8 mouse cellular contexts compared by ENCODE assay signal in genomic region chr7:35687229-35687628, GRCm38 (mm10). TPM values are rescaled to one million over a fixed set of nuclear protein-coding genes. Genes with fewer than 3 reads are reported as not detected.
DNase-seq lines count a peak whose midpoint lies in the region; ATAC-seq and TF ChIP-seq lines count a peak whose summit lies in the region.

No protein-coding gene starts in this region.

- H3K4me3 ChIP-seq in heart, embryonic 14.5 days (ENCODE audit: control insufficient read depth in 1 of 2, insufficient read depth in 1 of 2, low read depth in 1 of 2, low read length in 2 of 2) = peak overlapping the region; percentile 20 to 29
- H3K4me3 ChIP-seq in kidney, postnatal 0 days (replicated peaks; ENCODE audit: low read depth, low read length) = no peak overlapping the region

- H3K9ac ChIP-seq in heart, embryonic 14.5 days (ENCODE audit: low read length) = no peak overlapping the region
- no peak overlapping the region for H3K9ac ChIP-seq in kidney, postnatal 0 days (ENCODE audit: low read depth, low read length)

- H3K4me2 ChIP-seq in heart, embryonic 14.5 days (ENCODE audit: low read length) = peak overlapping the region; percentile 70
- peak overlapping the region; percentile 46 for H3K4me2 ChIP-seq in kidney, postnatal 0 days (ENCODE audit: low read length)

- H3K27ac ChIP-seq in heart, embryonic 14.5 days (replicated peaks in 1 of 2; ENCODE audit: control insufficient read depth in 1 of 2, insufficient read depth in 1 of 2, low read depth in 2 of 2, low read length in 2 of 2) = no peak overlapping the region
- no peak overlapping the region for H3K27ac ChIP-seq in kidney, postnatal 0 days

- TF ChIP-seq CTCF in kidney, postnatal 0 days (IDR thresholded peaks at IDR 0.05; ENCODE audit: low read depth) = no peak

- peaks cover 5 to 14% of the 10 kb centered on the region in 2 experiments for H3K4me1 ChIP-seq in heart, embryonic 14.5 days (ENCODE audit: control insufficient read depth in 2 of 2, insufficient read depth in 2 of 2, low read length in 2 of 2)
- no peaks in the 10 kb centered on the region for H3K4me1 ChIP-seq in kidney, postnatal 0 days (replicated peaks; ENCODE audit: insufficient read depth, low read length)

- H3K27me3 ChIP-seq in heart, embryonic 14.5 days (ENCODE audit: control insufficient read depth, insufficient read depth, low read length) = no peaks in the 10 kb centered on the region
- H3K27me3 ChIP-seq in kidney, postnatal 0 days (ENCODE audit: insufficient read depth, low read length) = no peaks in the 10 kb centered on the region

- peaks cover 5% of the 10 kb centered on the region for H3K36me3 ChIP-seq in heart, embryonic 14.5 days (ENCODE audit: control insufficient read depth, insufficient read depth, low read length)
- no peaks in the 10 kb centered on the region for H3K36me3 ChIP-seq in kidney, postnatal 0 days (ENCODE audit: insufficient read depth, low read length)

- DNase-seq in ES-CJ7 (ENCODE audit: low read depth, low spot score) = peak; percentile 82
- peak; percentile 69 for DNase-seq in adrenal gland, postnatal 14 days
- DNase-seq in kidney, postnatal 0 days (ENCODE audit: low spot score) = peak; percentile 41
- DNase-seq in lung, postnatal 14 days = peak; percentile 12
- DNase-seq in left cerebral cortex, adult 11 months (ENCODE audit: low spot score) = no peak

- H3K9me3 ChIP-seq in heart, embryonic 14.5 days (ENCODE audit: control insufficient read depth, low read length) = no peaks in the 10 kb centered on the region
- H3K9me3 ChIP-seq in kidney, postnatal 0 days (replicated peaks; ENCODE audit: low read length) = no peaks in the 10 kb centered on the region

- WGBS in heart, embryonic 14.5 days = 10% methylated on average over 10 of the region's 10 CpGs
- 15% methylated on average over 10 of the region's 10 CpGs for WGBS in kidney, postnatal 0 days

- ATAC-seq in heart, embryonic 14.5 days (ENCODE audit: insufficient number of reproducible peaks, insufficient read depth, low FRiP score, low read depth) = no peak
- no peak; the same call in 1 of the 2 replicates for ATAC-seq in kidney, postnatal 0 days (replicated peaks; ENCODE audit: low FRiP score, low read depth)
- no peak for ATAC-seq in activated CD4-positive, CD25-positive, alpha-beta regulatory T cell, adult 4 months
- ATAC-seq in inflammation-experienced regulatory T-cells, adult 6 months = no peak

RNA-seq across cellular contexts. Expression of gene Pdcd5, which starts 39.9 kb away (rescaled TPM):
- total RNA-seq in adrenal gland, postnatal 14 days (2021) = 84.8 and 103 TPM in 2 replicates
- 295 and 316 TPM in 2 replicates for polyA plus RNA-seq in heart, embryonic 14.5 days (2014; fragmentation: Nextera tagmentation; extraction: Ambion mirVana)
- polyA plus RNA-seq in kidney, postnatal 0 days (2015; fragmentation: Nextera tagmentation; extraction: Ambion mirVana) = 213 and 233 TPM in 2 replicates
- polyA plus RNA-seq in activated CD4-positive, CD25-positive, alpha-beta regulatory T cell, adult 4 months (2017; shearing (Covaris generic)) = 10 to 100 TPM; 56.8 to 86.6 TPM
- 10 to 100 TPM; 64.1 to 81.9 (median 67.9) TPM for polyA plus RNA-seq in inflammation-experienced regulatory T-cells, adult 6 months (2017; shearing (Covaris generic))
